Mouse (Mus musculus): ENCODE data around the gene 4933406M09Rik. TPM values are rescaled to one million over a fixed set of nuclear protein-coding genes. Genes with fewer than 3 reads are reported as not detected.

Gene 4933406M09Rik
- not detected for total RNA-seq (2023)

GRCm38 (mm10) chr1:134385666-134386065 lies at the start of gene 4933406M09Rik:
Gene 4933406M09Rik, plus strand, starts transcription at chr1:134385940.

GRCm38 (mm10) chr1:134361857-134362212 lies 23.9 kb upstream of the 4933406M09Rik start, which contains the start of gene Tmem183a:
Gene Tmem183a, minus strand, starts transcription at chr1:134361979.

GRCm38 (mm10) chr1:134405509-134406413 lies 20.0 kb downstream of the 4933406M09Rik start, which contains the start of gene Cyb5r1:
Gene Cyb5r1, plus strand, starts transcription at chr1:134405559.

GRCm38 (mm10) chr1:134415168-134415831 lies 29.6 kb downstream of the 4933406M09Rik start, which contains the start of gene Adipor1:
Gene Adipor1, plus strand, starts transcription at chr1:134415378.

Other genes starting within 250 kb of the 4933406M09Rik start
- gene Chil1, start 203.8 kb upstream of the 4933406M09Rik start, total RNA-seq (2023): 1.0 TPM
- not detected for gene Mybph, start 192.5 kb upstream of the 4933406M09Rik start, total RNA-seq (2023)
- gene Adora1, start 150.5 kb upstream of the 4933406M09Rik start, total RNA-seq (2023): not detected
- gene Myog, start 96.0 kb upstream of the 4933406M09Rik start, total RNA-seq (2023): not detected
- gene Ppfia4, start 53.0 kb upstream of the 4933406M09Rik start, total RNA-seq (2023): 0.95 TPM
- gene Tmem183a, start 24.0 kb upstream of the 4933406M09Rik start, total RNA-seq (2023): 69.8 TPM
- gene Cyb5r1, start 19.6 kb downstream of the 4933406M09Rik start, total RNA-seq (2023): 17.5 TPM
- 77.8 TPM for gene Adipor1, start 29.4 kb downstream of the 4933406M09Rik start, total RNA-seq (2023)
- 40.0 TPM for gene Klhl12, start 69.6 kb downstream of the 4933406M09Rik start, total RNA-seq (2023)
- 19.6 TPM for gene Rabif, start 108.7 kb downstream of the 4933406M09Rik start, total RNA-seq (2023)
- not detected for gene Mgat4e, start 163.7 kb downstream of the 4933406M09Rik start, total RNA-seq (2023)
- gene Kdm5b, start 174.2 kb downstream of the 4933406M09Rik start, total RNA-seq (2023): 47.7 TPM

Measured in CD8-positive naive resting alpha-beta T cell, adult 57 days (primary cell).